In genomic region chr17:6827740-6828461, GRCm38 (mm10) we compare ENCODE assay signal across 8 mouse cellular contexts. TPM values are rescaled to one million over a fixed set of nuclear protein-coding genes. Genes with fewer than 3 reads are reported as not detected.
A peak's percentile ranks its signal among the peaks of the same experiment; 100 is the strongest.
DNase-seq lines count a peak whose midpoint lies in the region; ATAC-seq and TF ChIP-seq lines count a peak whose summit lies in the region.

No protein-coding gene starts in this region.

- H3K4me3 ChIP-seq in embryonic facial prominence, embryonic 14.5 days (ENCODE audit: low read depth, low read length): peak overlapping the region; percentile 58
- peak overlapping the region; percentile 61 for H3K4me3 ChIP-seq in heart, adult 2 months
- H3K4me3 ChIP-seq in limb, embryonic 13.5 days: peak overlapping the region; percentile 60
- H3K4me3 ChIP-seq in midbrain, embryonic 16.5 days (ENCODE audit: low read depth, low read length): peak overlapping the region; percentile 60

- no peaks in the 10 kb centered on the region; the same call in 1 of the 2 replicates for H3K79me2 ChIP-seq in heart, adult 2 months (replicated peaks; ENCODE audit: control insufficient read depth, insufficient read depth, low read length)

- H3K27me3 ChIP-seq in embryonic facial prominence, embryonic 14.5 days (replicated peaks; ENCODE audit: control insufficient read depth, insufficient read depth, low read length): no peaks in the 10 kb centered on the region
- no peaks in the 10 kb centered on the region for H3K27me3 ChIP-seq in heart, adult 2 months (ENCODE audit: control insufficient read depth, insufficient read depth, low read length)
- no peaks in the 10 kb centered on the region for H3K27me3 ChIP-seq in limb, embryonic 13.5 days
- no peaks in the 10 kb centered on the region for H3K27me3 ChIP-seq in midbrain, embryonic 16.5 days (ENCODE audit: control insufficient read depth, insufficient read depth, low read depth, low read length)

- TF ChIP-seq POLR2A in heart, adult 2 months (IDR thresholded peaks at IDR 0.05; ENCODE audit: insufficient read depth, low read depth, low read length): peak; percentile 73

- H3K36me3 ChIP-seq in embryonic facial prominence, embryonic 14.5 days (ENCODE audit: control insufficient read depth, insufficient read depth, low read length): no peaks in the 10 kb centered on the region
- no peaks in the 10 kb centered on the region for H3K36me3 ChIP-seq in heart, adult 2 months (ENCODE audit: control insufficient read depth, insufficient read depth, low read length)
- H3K36me3 ChIP-seq in limb, embryonic 13.5 days: no peaks in the 10 kb centered on the region
- H3K36me3 ChIP-seq in midbrain, embryonic 16.5 days (ENCODE audit: control insufficient read depth, insufficient read depth, low read length): no peaks in the 10 kb centered on the region

- no peak for TF ChIP-seq EP300 in heart, adult 2 months (IDR thresholded peaks at IDR 0.05; ENCODE audit: insufficient read depth, low read depth, low read length)

- peak overlapping the region; percentile 78 for H3K4me2 ChIP-seq in embryonic facial prominence, embryonic 14.5 days (ENCODE audit: low read depth, low read length)
- H3K4me2 ChIP-seq in limb, embryonic 13.5 days (replicated peaks): peak overlapping the region; percentile 78
- H3K4me2 ChIP-seq in midbrain, embryonic 16.5 days (ENCODE audit: low read length): peak overlapping the region; percentile 74

- H3K4me1 ChIP-seq in embryonic facial prominence, embryonic 14.5 days (ENCODE audit: control insufficient read depth, insufficient read depth, low read length): 0 out of 2 replicates have a peak, but pooled peaks cover 3% of the 10 kb centered on the region
- peaks cover 3% of the 10 kb centered on the region for H3K4me1 ChIP-seq in heart, adult 2 months (ENCODE audit: control insufficient read depth, insufficient read depth, low read length)
- H3K4me1 ChIP-seq in limb, embryonic 13.5 days: peaks cover 5% of the 10 kb centered on the region
- peaks cover 6% of the 10 kb centered on the region; the same call in 1 of the 2 replicates for H3K4me1 ChIP-seq in midbrain, embryonic 16.5 days (ENCODE audit: control insufficient read depth, insufficient read depth, low read length)

- intact Hi-C loops in heart, adult 2 months (cut with DNase I): loop anchor here (2.0 kb wide), 1 partner anchor 45 kb away; the partner anchor contains the start of gene Ezr

- DNase-seq in 3T3-L1 (ENCODE audit: low read depth, low spot score): peak; percentile 98
- peak; percentile 81 to 84 for DNase-seq in adrenal gland, postnatal 4 days (ENCODE audit: low spot score in 2 of 2)
- DNase-seq in embryonic facial prominence, embryonic 14.5 days (ENCODE audit: low spot score): peak; percentile 98
- peak; percentile 89 to 93 for DNase-seq in heart, adult 2 months
- DNase-seq in kidney, adult 8-10 months: peak; percentile 96 to 97
- peak; percentile 99 for DNase-seq in spleen, postnatal 10 days (ENCODE audit: low spot score in 2 of 2)

- H3K9me3 ChIP-seq in embryonic facial prominence, embryonic 14.5 days (ENCODE audit: control insufficient read depth, low read length): no peaks in the 10 kb centered on the region
- no peaks in the 10 kb centered on the region for H3K9me3 ChIP-seq in limb, embryonic 13.5 days
- no peaks in the 10 kb centered on the region for H3K9me3 ChIP-seq in midbrain, embryonic 16.5 days (replicated peaks; ENCODE audit: control insufficient read depth, low read length, poor library complexity, severe bottlenecking)

- WGBS in embryonic facial prominence, embryonic 14.5 days: 1% methylated on average over 49 of the region's 64 CpGs
- WGBS in heart, adult 2 months: under 1% methylated on average over 64 of the region's 64 CpGs
- 1% methylated on average over 64 of the region's 64 CpGs for whole genome bisulfite sequencing in limb, embryonic 13.5 days
- WGBS in midbrain, embryonic 16.5 days: 1% methylated on average over 64 of the region's 64 CpGs

- peak; percentile 97 for ATAC-seq in embryonic facial prominence, embryonic 14.5 days (ENCODE audit: low read depth)
- peak; percentile 98 for ATAC-seq in limb, embryonic 13.5 days (ENCODE audit: low FRiP score, low read depth)
- ATAC-seq in midbrain, embryonic 16.5 days: peak; percentile 99

- H3K9ac ChIP-seq in embryonic facial prominence, embryonic 14.5 days (ENCODE audit: low read depth, low read length): peak overlapping the region; percentile 75
- peak overlapping the region; percentile 60 for H3K9ac ChIP-seq in heart, adult 2 months (ENCODE audit: low read depth, low read length)
- H3K9ac ChIP-seq in limb, embryonic 13.5 days: peak overlapping the region; percentile 75
- H3K9ac ChIP-seq in midbrain, embryonic 16.5 days (ENCODE audit: low read depth, low read length): peak overlapping the region; percentile 60

- peak overlapping the region; percentile 94 for H3K27ac ChIP-seq in embryonic facial prominence, embryonic 14.5 days (replicated peaks; ENCODE audit: low read depth, low read length)
- peak overlapping the region; percentile 84 for H3K27ac ChIP-seq in heart, adult 2 months
- peak overlapping the region; percentile 96 for H3K27ac ChIP-seq in limb, embryonic 13.5 days
- peak overlapping the region; percentile 99 for H3K27ac ChIP-seq in midbrain, embryonic 16.5 days (ENCODE audit: low read length)

- TF ChIP-seq CTCF in heart, adult 2 months (IDR thresholded peaks at IDR 0.05): no peak

RNA-seq across cellular contexts. Expression of gene Ezr, which starts 45.3 kb away (rescaled TPM):
- 10 to 100 TPM; 23.7 to 60.5 TPM for total RNA-seq in adrenal gland, postnatal 4 days (2021)
- 57.8 and 59.1 TPM in 2 replicates for polyA plus RNA-seq in embryonic facial prominence, embryonic 14.5 days (2014; fragmentation: Nextera tagmentation; extraction: Ambion mirVana)
- 10 to 100 TPM; 33.4 to 35.7 TPM for total RNA-seq in heart, adult 2 months (2021)
- polyA plus RNA-seq in heart, adult 2 months (2012; rRNA removed): 24.2 TPM in 2 replicates
- polyA plus RNA-seq in limb, embryonic 13.5 days (2015; fragmentation: Nextera tagmentation; extraction: Ambion mirVana): 47.5 and 51.9 TPM in 2 replicates
- 31.9 and 36.8 TPM in 2 replicates for polyA plus RNA-seq in midbrain, embryonic 16.5 days (2015; fragmentation: Nextera tagmentation; extraction: Ambion mirVana)

Comparison
In these comparisons a context has a peak if more than half of its experiments do, and no peak if none do; other contexts are left out.
1. Peak in every context shown above with its lines: DNase-seq, ATAC-seq, H3K4me3 ChIP-seq and H3K27ac ChIP-seq.